Mouse (Mus musculus): ENCODE measurements around the gene Zbtb16. TPM values are rescaled to one million over a fixed set of nuclear protein-coding genes. Genes with fewer than 3 reads are reported as not detected.

Gene Zbtb16
- polyA plus RNA-seq, 1 experiment from 2014 or later: 13.3 TPM

DNA sequence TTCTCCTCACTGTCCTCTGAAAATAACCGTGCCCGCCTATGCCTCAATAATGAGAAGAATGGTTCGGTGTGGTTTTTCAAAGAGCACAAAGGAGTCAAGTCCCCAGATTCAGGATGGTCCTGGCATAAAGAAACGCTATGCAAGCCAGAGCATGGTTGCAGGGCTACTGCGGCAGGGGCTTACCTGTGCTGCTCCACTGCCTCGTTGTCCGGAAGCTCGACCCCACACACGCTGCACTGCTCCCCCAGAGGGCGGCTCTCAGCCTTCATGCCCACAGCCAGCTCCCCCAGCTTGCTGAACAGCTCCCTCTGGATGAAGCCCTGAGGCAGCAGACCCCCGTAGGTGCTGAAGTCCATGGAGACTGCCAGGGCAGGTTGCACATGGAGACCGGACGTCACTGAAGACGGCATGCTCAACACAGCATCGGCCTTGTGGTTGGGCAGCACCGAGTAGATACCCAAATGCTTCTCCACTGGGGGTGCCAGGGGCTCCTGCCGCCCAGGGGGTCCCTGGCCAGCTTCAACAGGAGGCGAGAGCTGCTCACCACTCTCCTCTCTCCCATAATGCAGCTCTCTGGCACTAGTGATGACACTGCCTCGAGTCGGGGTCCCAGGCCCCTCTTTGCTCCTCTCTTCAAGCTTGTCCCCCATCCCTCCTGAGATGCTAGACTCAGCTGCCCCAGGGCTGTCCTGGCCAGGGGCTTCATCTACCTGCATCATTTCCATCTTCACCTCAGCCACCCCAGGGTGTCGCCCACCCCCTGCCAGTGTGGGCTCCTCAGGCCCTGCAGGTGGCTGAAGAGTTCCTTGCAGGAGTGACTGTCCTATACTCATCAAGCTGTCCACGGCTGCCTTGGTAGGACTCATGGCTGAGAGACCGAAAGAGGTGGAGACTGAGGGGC lies 4.2 kb downstream of the Zbtb16 start:
- H3K9me3 ChIP-seq (ENCODE audit: control insufficient read depth, low read length): no peaks in the 10 kb centered on the region
- no peak overlapping the region for H3K9ac ChIP-seq (ENCODE audit: low read length)
- H3K27ac ChIP-seq (ENCODE audit: low read length): no peak overlapping the region
- H3K27me3 ChIP-seq (ENCODE audit: control insufficient read depth, insufficient read depth, low read depth, low read length): peaks cover 41% of the 10 kb centered on the region
- ATAC-seq (ENCODE audit: low read depth): no peak
- no peak overlapping the region for H3K4me2 ChIP-seq (ENCODE audit: low read depth, low read length)
- no peak overlapping the region for H3K4me3 ChIP-seq (ENCODE audit: low read length)
- peaks cover 6% of the 10 kb centered on the region for H3K4me1 ChIP-seq (replicated peaks; ENCODE audit: control insufficient read depth, insufficient read depth, low read length)
- peaks cover 18% of the 10 kb centered on the region for H3K36me3 ChIP-seq (ENCODE audit: control insufficient read depth, insufficient read depth, low read length)
- WGBS: 80% methylated on average over 23 of the region's 23 CpGs

DNA sequence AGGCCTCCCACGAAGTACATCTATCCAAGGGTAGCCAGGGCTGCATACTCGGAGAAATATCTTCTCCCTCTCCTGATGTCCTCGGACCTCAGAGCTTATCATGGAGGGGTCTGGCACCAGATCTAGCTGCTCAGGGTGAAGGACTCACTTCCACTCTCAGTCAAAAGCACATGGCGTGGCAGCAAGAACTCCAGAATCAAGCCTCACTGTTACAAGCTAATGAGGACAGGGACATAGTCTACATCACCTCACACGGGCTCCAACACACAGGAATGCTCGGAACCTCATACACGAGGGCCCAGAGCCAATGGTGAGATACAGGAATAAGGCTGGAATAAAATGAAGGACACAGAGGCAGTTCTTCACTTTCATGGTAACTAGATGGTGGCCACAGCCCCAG lies 7.2 kb downstream of the Zbtb16 start:
- no peak overlapping the region for H3K4me3 ChIP-seq (ENCODE audit: low read length)
- H3K4me2 ChIP-seq (ENCODE audit: low read depth, low read length): no peak overlapping the region
- H3K36me3 ChIP-seq (ENCODE audit: control insufficient read depth, insufficient read depth, low read length): peaks cover 18% of the 10 kb centered on the region
- H3K4me1 ChIP-seq (replicated peaks; ENCODE audit: control insufficient read depth, insufficient read depth, low read length): peaks cover 5% of the 10 kb centered on the region
- H3K27ac ChIP-seq (ENCODE audit: low read length): no peak overlapping the region
- H3K9me3 ChIP-seq (ENCODE audit: control insufficient read depth, low read length): no peaks in the 10 kb centered on the region
- peaks cover 31% of the 10 kb centered on the region for H3K27me3 ChIP-seq (ENCODE audit: control insufficient read depth, insufficient read depth, low read depth, low read length)
- WGBS: 73% methylated on average over 7 of the region's 7 CpGs
- no peak for ATAC-seq (ENCODE audit: low read depth)
- H3K9ac ChIP-seq (ENCODE audit: low read length): no peak overlapping the region

GRCm38 (mm10) chr9:48826377-48826889 lies 9.6 kb downstream of the Zbtb16 start:
- Histone ChIP-seq H3K9ac (ENCODE audit: low read length) (no peak overlapping the region), H3K4me1 (replicated peaks; ENCODE audit: control insufficient read depth, insufficient read depth, low read length) (peaks cover 5% of the 10 kb centered on the region; the same call in 1 of the 2 replicates), H3K9me3 (ENCODE audit: control insufficient read depth, low read length) (no peaks in the 10 kb centered on the region), H3K4me2 (ENCODE audit: low read depth, low read length) (no peak overlapping the region), H3K27ac (ENCODE audit: low read length) (no peak overlapping the region), H3K27me3 (ENCODE audit: control insufficient read depth, insufficient read depth, low read depth, low read length) (peaks cover 13% of the 10 kb centered on the region; the same call in 1 of the 2 replicates), H3K36me3 (ENCODE audit: control insufficient read depth, insufficient read depth, low read length) (peaks cover 8% of the 10 kb centered on the region; the same call in 1 of the 2 replicates), H3K4me3 (ENCODE audit: low read length) (no peak overlapping the region)
- peak; percentile 26; the same call in 1 of the 2 replicates for ATAC-seq (ENCODE audit: low read depth)
- 53% methylated on average over 7 of the region's 7 CpGs for WGBS

- no peak overlapping the region for H3K27ac ChIP-seq (ENCODE audit: low read length)
- no peaks in the 10 kb centered on the region for H3K36me3 ChIP-seq (ENCODE audit: control insufficient read depth, insufficient read depth, low read length)
- no peaks in the 10 kb centered on the region for H3K9me3 ChIP-seq (ENCODE audit: control insufficient read depth, low read length)
- no peak overlapping the region for H3K9ac ChIP-seq (ENCODE audit: low read length)
- no peak overlapping the region for H3K4me2 ChIP-seq (ENCODE audit: low read depth, low read length)
- 84% methylated on average over 12 of the region's 12 CpGs for WGBS
- H3K4me3 ChIP-seq (ENCODE audit: low read length): no peak overlapping the region
- peaks cover 5% of the 10 kb centered on the region; the same call in 1 of the 2 replicates for H3K4me1 ChIP-seq (replicated peaks; ENCODE audit: control insufficient read depth, insufficient read depth, low read length)
- peaks cover 5% of the 10 kb centered on the region; the same call in 1 of the 2 replicates for H3K27me3 ChIP-seq (ENCODE audit: control insufficient read depth, insufficient read depth, low read depth, low read length)
- ATAC-seq (ENCODE audit: low read depth): no peak
Observed at GRCm38 (mm10) chr9:48824533-48825130, 11.4 kb downstream of the Zbtb16 start.

DNA sequence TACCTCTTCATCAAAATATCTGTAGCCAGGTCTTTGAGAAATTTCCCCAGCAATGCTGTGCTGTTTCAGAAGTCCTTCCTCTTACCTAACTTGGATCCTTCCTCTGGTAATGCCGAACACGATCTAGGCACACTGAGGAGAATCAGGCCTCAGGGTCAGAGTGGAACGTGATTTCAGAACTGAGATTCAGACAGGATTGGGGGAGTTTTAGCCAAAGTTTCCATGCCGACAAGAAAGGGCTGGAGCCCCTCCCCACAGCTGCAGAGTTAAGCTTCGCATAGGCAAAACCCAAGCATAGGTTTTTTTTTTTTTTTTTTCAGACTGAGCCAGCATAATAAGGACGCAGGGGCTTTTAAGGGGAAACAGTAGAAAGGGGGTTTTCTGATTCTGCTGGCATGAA lies 12.2 kb downstream of the Zbtb16 start:
- ATAC-seq (ENCODE audit: low read depth): no peak
- Histone ChIP-seq H3K4me1 (replicated peaks; ENCODE audit: control insufficient read depth, insufficient read depth, low read length) (peaks cover 5% of the 10 kb centered on the region; the same call in 1 of the 2 replicates), H3K9me3 (ENCODE audit: control insufficient read depth, low read length) (no peaks in the 10 kb centered on the region), H3K4me2 (ENCODE audit: low read depth, low read length) (no peak overlapping the region), H3K36me3 (ENCODE audit: control insufficient read depth, insufficient read depth, low read length) (no peaks in the 10 kb centered on the region), H3K9ac (ENCODE audit: low read length) (no peak overlapping the region), H3K27me3 (ENCODE audit: control insufficient read depth, insufficient read depth, low read depth, low read length) (peaks cover 5% of the 10 kb centered on the region; the same call in 1 of the 2 replicates), H3K4me3 (ENCODE audit: low read length) (no peak overlapping the region), H3K27ac (ENCODE audit: low read length) (no peak overlapping the region)
- WGBS: 56% methylated on average over 6 of the region's 6 CpGs

GRCm38 (mm10) chr9:48823319-48823705 lies 12.7 kb downstream of the Zbtb16 start:
- H3K27me3 ChIP-seq (ENCODE audit: control insufficient read depth, insufficient read depth, low read depth, low read length): peaks cover 5% of the 10 kb centered on the region; the same call in 1 of the 2 replicates
- ATAC-seq (ENCODE audit: low read depth): no peak
- H3K9me3 ChIP-seq (ENCODE audit: control insufficient read depth, low read length): no peaks in the 10 kb centered on the region
- H3K9ac ChIP-seq (ENCODE audit: low read length): no peak overlapping the region
- H3K36me3 ChIP-seq (ENCODE audit: control insufficient read depth, insufficient read depth, low read length): no peaks in the 10 kb centered on the region
- H3K4me1 ChIP-seq (replicated peaks; ENCODE audit: control insufficient read depth, insufficient read depth, low read length): peaks cover 5% of the 10 kb centered on the region; the same call in 1 of the 2 replicates
- H3K27ac ChIP-seq (ENCODE audit: low read length): no peak overlapping the region
- H3K4me2 ChIP-seq (ENCODE audit: low read depth, low read length): no peak overlapping the region
- H3K4me3 ChIP-seq (ENCODE audit: low read length): no peak overlapping the region
- 45% methylated on average over 7 of the region's 7 CpGs for WGBS

DNA sequence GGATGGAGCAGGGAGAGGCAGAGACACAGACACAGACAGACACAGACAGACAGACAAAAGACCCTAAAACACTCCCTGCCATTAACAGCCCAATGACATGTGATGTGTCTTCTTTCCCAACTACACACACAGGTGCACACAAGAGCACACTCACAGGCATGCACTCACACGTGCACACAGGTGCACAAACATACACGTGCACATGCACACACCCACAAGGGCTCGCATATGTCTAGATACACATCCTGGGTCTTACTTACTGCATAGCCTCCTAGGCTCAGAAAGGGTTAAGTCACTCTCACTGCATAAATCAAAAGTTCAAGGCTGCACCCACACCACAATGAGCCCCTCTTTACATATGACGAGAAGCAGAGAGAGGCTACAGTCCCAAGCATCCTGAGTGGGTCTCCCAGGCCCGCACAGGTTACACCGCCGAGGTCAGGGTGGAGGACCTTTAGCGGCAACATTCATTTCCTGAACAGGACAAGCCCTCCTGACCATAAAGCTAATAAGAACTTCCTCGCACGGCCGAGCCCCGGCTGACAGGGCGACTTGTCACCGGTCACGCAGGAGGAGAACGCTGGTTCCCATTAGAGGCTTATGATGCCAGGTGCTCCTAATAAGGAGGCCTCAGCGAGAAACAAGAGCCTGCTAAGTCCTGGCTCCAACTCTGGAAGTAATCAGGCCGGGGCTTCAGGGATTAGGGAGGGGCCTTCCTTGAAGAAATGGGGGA lies 13.3 kb downstream of the Zbtb16 start:
- peaks cover 5% of the 10 kb centered on the region; the same call in 1 of the 2 replicates for H3K4me1 ChIP-seq (replicated peaks; ENCODE audit: control insufficient read depth, insufficient read depth, low read length)
- no peaks in the 10 kb centered on the region for H3K36me3 ChIP-seq (ENCODE audit: control insufficient read depth, insufficient read depth, low read length)
- peaks cover 5% of the 10 kb centered on the region; the same call in 1 of the 2 replicates for H3K27me3 ChIP-seq (ENCODE audit: control insufficient read depth, insufficient read depth, low read depth, low read length)
- no peak overlapping the region for H3K4me2 ChIP-seq (ENCODE audit: low read depth, low read length)
- 34% methylated on average over 18 of the region's 18 CpGs for WGBS
- no peak overlapping the region for H3K9ac ChIP-seq (ENCODE audit: low read length)
- H3K4me3 ChIP-seq (ENCODE audit: low read length): no peak overlapping the region
- no peaks in the 10 kb centered on the region for H3K9me3 ChIP-seq (ENCODE audit: control insufficient read depth, low read length)
- H3K27ac ChIP-seq (ENCODE audit: low read length): no peak overlapping the region
- ATAC-seq (ENCODE audit: low read depth): no peak

DNA sequence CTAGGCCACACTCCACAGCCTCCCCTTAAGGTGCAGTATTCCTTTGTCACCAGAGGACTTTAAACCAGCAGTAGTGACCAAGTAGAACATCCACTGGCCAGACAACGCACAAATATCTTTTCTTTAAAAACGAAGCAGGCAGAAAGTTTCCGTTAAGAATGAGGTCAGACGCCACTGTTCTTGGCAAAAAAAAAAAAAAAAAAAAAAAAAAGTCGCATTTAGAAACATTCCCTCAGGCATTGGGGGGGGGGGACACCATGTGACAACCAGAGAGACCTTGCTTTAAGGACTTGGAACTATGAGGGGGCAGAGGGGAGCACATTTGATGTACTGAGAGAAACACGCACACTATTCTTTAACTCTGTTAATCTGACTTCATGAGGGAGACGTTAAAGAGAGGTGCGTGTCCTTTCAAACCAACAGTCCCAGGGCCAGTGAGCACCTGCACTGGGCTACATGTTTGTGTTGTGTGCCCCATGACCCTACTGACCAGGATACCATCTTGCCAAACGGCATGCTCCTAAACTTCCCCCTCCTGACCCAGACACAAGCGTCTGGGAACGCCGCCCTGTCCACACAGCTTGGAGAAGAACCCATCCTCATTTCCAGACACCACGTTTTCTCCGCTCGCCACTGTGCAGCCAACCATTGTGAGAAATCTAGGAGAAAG lies 14.0 kb downstream of the Zbtb16 start:
- Histone ChIP-seq H3K4me1 (replicated peaks; ENCODE audit: control insufficient read depth, insufficient read depth, low read length) (peaks cover 6% of the 10 kb centered on the region), H3K27me3 (ENCODE audit: control insufficient read depth, insufficient read depth, low read depth, low read length) (peaks cover 5% of the 10 kb centered on the region; the same call in 1 of the 2 replicates), H3K27ac (ENCODE audit: low read length) (no peak overlapping the region), H3K36me3 (ENCODE audit: control insufficient read depth, insufficient read depth, low read length) (no peaks in the 10 kb centered on the region), H3K4me3 (ENCODE audit: low read length) (no peak overlapping the region), H3K4me2 (ENCODE audit: low read depth, low read length) (no peak overlapping the region), H3K9me3 (ENCODE audit: control insufficient read depth, low read length) (no peaks in the 10 kb centered on the region), H3K9ac (ENCODE audit: low read length) (no peak overlapping the region)
- no peak for ATAC-seq (ENCODE audit: low read depth)
- WGBS: 66% methylated on average over 15 of the region's 15 CpGs
